28 mouse cellular contexts compared by ENCODE assay signal in the genomic region with DNA sequence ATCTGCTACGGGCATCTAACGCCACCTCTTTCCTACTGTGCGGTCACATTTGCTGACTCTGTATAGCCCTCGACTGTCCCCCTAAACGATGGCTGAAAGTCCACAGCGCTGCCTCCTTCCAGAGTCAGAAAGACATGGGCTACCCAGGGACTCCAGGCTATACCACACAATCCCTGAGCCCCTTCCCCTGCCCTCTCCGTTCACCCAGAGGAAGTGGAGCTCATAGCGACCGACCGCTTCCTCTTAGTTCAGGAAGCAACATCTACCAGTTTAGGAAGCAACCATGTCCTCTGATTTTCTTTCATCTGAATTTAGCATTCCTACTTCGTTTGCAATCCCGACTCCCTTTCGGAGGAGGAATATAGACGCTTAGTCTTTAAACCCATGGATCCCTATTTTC.
DNase-seq lines count a peak whose midpoint lies in the region; ATAC-seq and TF ChIP-seq lines count a peak whose summit lies in the region.
"Had no signal": no experiment of that assay in that cellular context is flagged by ENCODE, and none has a peak within 500 bp of the region (broad histone marks: within the 10 kb centered on the region; RNA-seq: fewer than 3 reads in every experiment).

No protein-coding gene starts in this region.

- DNase-seq in forebrain, embryonic 10.5 days (ENCODE audit: extremely low spot score, low spot score), result no peak
- DNase-seq in forebrain, embryonic 11.5 days (ENCODE audit: low spot score), result no peak
- DNase-seq in hindbrain, embryonic 10.5 days (ENCODE audit: low spot score), result no peak
- DNase-seq in hindbrain, embryonic 14.5 days (ENCODE audit: low spot score), result no peak
- DNase-seq in layer of hippocampus, adult 2 months (ENCODE audit: low spot score in 2 of 2), result no peak
- no peak for DNase-seq in layer of hippocampus, postnatal 36 days
- DNase-seq: adrenal gland, adult 8-10 months; adrenal gland, postnatal 25 days; cerebellum, adult 11-12 months; cerebellum, adult 8-10 months; cerebellum, postnatal 36 days; embryo, embryonic 11 days; forebrain, postnatal 0 days; gastrocnemius, postnatal 10 days; gastrocnemius, postnatal 36 days; heart, postnatal 14 days; heart, postnatal 4 days had no signal

- no peak overlapping the region for H3K9ac ChIP-seq in forebrain, embryonic 11.5 days (ENCODE audit: low read length)
- no peak overlapping the region for H3K9ac ChIP-seq in hindbrain, embryonic 14.5 days
- H3K9ac ChIP-seq: embryonic facial prominence, embryonic 13.5 days; forebrain, postnatal 0 days; heart, embryonic 13.5 days; hindbrain, embryonic 15.5 days had no signal

- no peak overlapping the region for H3K4me2 ChIP-seq in forebrain, embryonic 11.5 days (ENCODE audit: low read depth, low read length, severe bottlenecking)
- H3K4me2 ChIP-seq in hindbrain, embryonic 14.5 days (replicated peaks), result no peak overlapping the region
- H3K4me2 ChIP-seq: embryonic facial prominence, embryonic 13.5 days; heart, embryonic 13.5 days; hindbrain, embryonic 15.5 days had no signal

- 89% methylated on average over 14 of the region's 14 CpGs for WGBS in forebrain, embryonic 10.5 days
- 91% methylated on average over 14 of the region's 14 CpGs for WGBS in forebrain, embryonic 11.5 days
- 90% methylated on average over 14 of the region's 14 CpGs for WGBS in hindbrain, embryonic 10.5 days
- WGBS in hindbrain, embryonic 14.5 days, result 83% methylated on average over 14 of the region's 14 CpGs

- no peaks in the 10 kb centered on the region for H3K9me3 ChIP-seq in forebrain, embryonic 10.5 days
- H3K9me3 ChIP-seq in forebrain, embryonic 11.5 days (ENCODE audit: control insufficient read depth, low read length), result no peaks in the 10 kb centered on the region
- no peaks in the 10 kb centered on the region for H3K9me3 ChIP-seq in hindbrain, embryonic 10.5 days
- H3K9me3 ChIP-seq in hindbrain, embryonic 14.5 days (ENCODE audit: control insufficient read depth, low read length), result no peaks in the 10 kb centered on the region
- H3K9me3 ChIP-seq: embryonic facial prominence, embryonic 10.5 days; embryonic facial prominence, embryonic 13.5 days; heart, embryonic 10.5 days; heart, embryonic 13.5 days; hindbrain, embryonic 15.5 days had no signal

- H3K27me3 ChIP-seq in forebrain, embryonic 10.5 days (ENCODE audit: poor library complexity, severe bottlenecking), result no peaks in the 10 kb centered on the region
- no peaks in the 10 kb centered on the region for H3K27me3 ChIP-seq in forebrain, embryonic 11.5 days (ENCODE audit: control insufficient read depth, insufficient read depth, low read length)
- H3K27me3 ChIP-seq in hindbrain, embryonic 10.5 days (ENCODE audit: insufficient read depth, poor library complexity, severe bottlenecking), result no peaks in the 10 kb centered on the region
- no peaks in the 10 kb centered on the region for H3K27me3 ChIP-seq in hindbrain, embryonic 14.5 days (ENCODE audit: control insufficient read depth, insufficient read depth, low read length)
- H3K27me3 ChIP-seq: embryonic facial prominence, embryonic 13.5 days; heart, embryonic 13.5 days; hindbrain, embryonic 15.5 days had no signal

- H3K27ac ChIP-seq in forebrain, embryonic 10.5 days, result peak overlapping the region; percentile 3; the same call in 1 of the 2 replicates
- H3K27ac ChIP-seq in forebrain, embryonic 11.5 days (ENCODE audit: low read depth, low read length), result no peak overlapping the region
- H3K27ac ChIP-seq in hindbrain, embryonic 10.5 days, result peak overlapping the region; percentile 31; the same call in 1 of the 2 replicates
- no peak overlapping the region for H3K27ac ChIP-seq in hindbrain, embryonic 14.5 days
- peak overlapping the region; percentile 11; the same call in 1 of the 2 replicates for H3K27ac ChIP-seq in layer of hippocampus, adult 2 months
- H3K27ac ChIP-seq: embryonic facial prominence, embryonic 10.5 days; embryonic facial prominence, embryonic 13.5 days; heart, embryonic 10.5 days; heart, embryonic 13.5 days; hindbrain, embryonic 15.5 days had no signal

- no peaks in the 10 kb centered on the region for H3K36me3 ChIP-seq in forebrain, embryonic 10.5 days (replicated peaks)
- H3K36me3 ChIP-seq in forebrain, embryonic 11.5 days (ENCODE audit: control insufficient read depth, insufficient read depth, low read length), result no peaks in the 10 kb centered on the region
- H3K36me3 ChIP-seq in hindbrain, embryonic 10.5 days, result no peaks in the 10 kb centered on the region
- no peaks in the 10 kb centered on the region for H3K36me3 ChIP-seq in hindbrain, embryonic 14.5 days (replicated peaks; ENCODE audit: control insufficient read depth, insufficient read depth)
- H3K36me3 ChIP-seq: embryonic facial prominence, embryonic 10.5 days; embryonic facial prominence, embryonic 13.5 days; heart, embryonic 10.5 days; heart, embryonic 13.5 days; hindbrain, embryonic 15.5 days had no signal

- H3K4me1 ChIP-seq in forebrain, embryonic 10.5 days, result peaks cover 31% of the 10 kb centered on the region
- H3K4me1 ChIP-seq in forebrain, embryonic 11.5 days (replicated peaks; ENCODE audit: control insufficient read depth, insufficient read depth, low read length), result peaks cover 5% of the 10 kb centered on the region; the same call in 1 of the 2 replicates
- H3K4me1 ChIP-seq in hindbrain, embryonic 10.5 days (replicated peaks), result peaks cover 29% of the 10 kb centered on the region
- peaks cover 13% of the 10 kb centered on the region for H3K4me1 ChIP-seq in hindbrain, embryonic 14.5 days (replicated peaks; ENCODE audit: control insufficient read depth, insufficient read depth, low read length)
- H3K4me1 ChIP-seq: heart, embryonic 10.5 days; heart, embryonic 13.5 days had no signal

- ATAC-seq in forebrain, embryonic 11.5 days (replicated peaks; ENCODE audit: low FRiP score), result no peak
- no peak for ATAC-seq in hindbrain, embryonic 14.5 days (ENCODE audit: low FRiP score)
- peak; percentile 62 for ATAC-seq in granulocyte monocyte progenitor cell, adult 5-6 weeks (replicated peaks; ENCODE audit: poor library complexity, severe bottlenecking)
- ATAC-seq: activated CD4-positive, CD25-positive, alpha-beta regulatory T cell, adult 4 months; forebrain, embryonic 14.5 days; forebrain, postnatal 0 days; inflammation-experienced regulatory T-cells, adult 6 months; intestine, embryonic 16.5 days had no signal

- no peak for TF ChIP-seq CTCF in layer of hippocampus, adult 2 months (conservative IDR thresholded peaks at IDR 0.05)

- H3K4me3 ChIP-seq in forebrain, embryonic 10.5 days, result no peak overlapping the region
- H3K4me3 ChIP-seq in forebrain, embryonic 11.5 days (ENCODE audit: low read depth, low read length), result no peak overlapping the region
- H3K4me3 ChIP-seq in hindbrain, embryonic 10.5 days, result no peak overlapping the region
- no peak overlapping the region for H3K4me3 ChIP-seq in hindbrain, embryonic 14.5 days (replicated peaks; ENCODE audit: low read length)
- peak overlapping the region; percentile 8; the same call in 1 of the 2 replicates for H3K4me3 ChIP-seq in layer of hippocampus, adult 2 months
- H3K4me3 ChIP-seq: embryonic facial prominence, embryonic 10.5 days; embryonic facial prominence, embryonic 13.5 days; erythroblast, embryonic 14.5 days; heart, embryonic 10.5 days; heart, embryonic 13.5 days; hindbrain, embryonic 15.5 days had no signal

Comparison
In these comparisons a context has a peak if more than half of its experiments do, and no peak if none do; other contexts are left out.
1. H3K27ac ChIP-seq: peak in forebrain, embryonic 10.5 days (single experiment), hindbrain, embryonic 10.5 days (single experiment) and layer of hippocampus, adult 2 months (single experiment); none in forebrain, embryonic 11.5 days (single experiment) and hindbrain, embryonic 14.5 days (single experiment).